Mouse (Mus musculus): ENCODE measurements around the gene Wwox.
A peak's percentile ranks its signal among the peaks of the same experiment; 100 is the strongest.

Gene Wwox

DNA sequence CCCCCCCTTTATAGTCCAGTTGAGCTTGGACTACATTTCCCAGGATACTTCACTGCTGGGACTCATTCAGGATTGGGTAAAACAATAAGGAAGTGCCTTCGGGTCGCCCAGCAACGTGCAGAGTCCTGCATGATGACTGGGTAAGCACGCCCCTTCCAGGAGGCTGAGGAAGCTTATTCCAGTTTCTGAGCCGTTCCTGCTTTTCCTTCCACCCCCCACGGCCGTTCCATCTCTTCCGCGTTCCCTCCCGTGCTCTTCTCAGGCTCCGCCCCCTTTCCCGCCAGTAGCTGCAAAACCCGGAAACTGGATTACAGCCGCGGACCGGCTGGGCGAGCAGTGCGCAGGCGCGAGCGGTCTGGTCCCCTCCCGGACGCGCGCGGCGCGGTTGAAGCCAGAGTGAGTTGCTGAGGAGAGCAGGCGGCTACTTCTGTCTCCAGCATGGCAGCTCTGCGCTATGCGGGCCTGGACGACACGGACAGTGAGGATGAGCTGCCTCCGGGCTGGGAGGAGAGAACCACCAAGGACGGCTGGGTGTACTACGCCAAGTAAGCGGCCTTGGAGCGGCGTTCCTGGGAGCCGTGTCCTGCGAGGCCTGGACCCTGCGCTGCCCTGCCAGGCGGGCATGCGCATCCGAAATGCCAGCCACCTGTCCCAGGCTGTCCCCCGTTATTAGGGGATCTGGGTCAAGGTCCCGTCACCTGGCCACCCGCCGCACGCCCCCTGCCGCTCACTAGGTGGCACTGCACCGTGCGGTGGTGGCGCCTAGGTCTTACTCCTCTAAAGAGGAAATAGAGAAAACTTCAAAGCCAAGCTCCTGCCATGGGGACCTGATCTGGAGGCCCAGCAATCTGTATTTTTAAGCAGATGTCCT is at the start of gene Wwox:
TSS of gene Wwox (plus strand) at position 322 of the 871 bp plus-strand sequence.
- DNase-seq (ENCODE audit: low spot score) = peak; percentile 100

- DNase-seq (ENCODE audit: low spot score) = no peak
These were observed 48.8 kb upstream of the Wwox start for GRCm38 (mm10) chr8:114390465-114391254.

GRCm38 (mm10) chr8:114398326-114398725 is 41.1 kb upstream of the Wwox start:
- DNase-seq (ENCODE audit: low spot score) = no peak

DNA sequence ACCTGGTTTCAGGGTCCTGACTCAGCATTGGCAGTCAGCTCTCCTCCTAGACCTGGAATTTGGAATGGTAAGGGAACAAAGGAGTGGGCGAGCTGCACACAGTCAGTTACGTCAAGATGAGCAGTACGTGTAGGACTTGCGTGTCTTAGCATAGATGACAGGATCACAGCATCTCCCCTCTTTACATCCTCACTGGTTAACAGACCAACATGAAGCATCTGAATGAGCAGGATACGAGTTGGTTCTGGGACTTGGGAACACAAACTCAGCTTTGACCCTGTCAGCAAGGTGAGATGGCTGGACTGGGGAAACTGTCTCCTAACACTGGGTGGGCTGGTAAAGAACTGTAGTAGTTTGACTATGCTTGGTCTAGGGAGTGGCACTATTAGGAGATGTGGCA is 40.2 kb upstream of the Wwox start:
- DNase-seq (ENCODE audit: low spot score) = no peak

DNA sequence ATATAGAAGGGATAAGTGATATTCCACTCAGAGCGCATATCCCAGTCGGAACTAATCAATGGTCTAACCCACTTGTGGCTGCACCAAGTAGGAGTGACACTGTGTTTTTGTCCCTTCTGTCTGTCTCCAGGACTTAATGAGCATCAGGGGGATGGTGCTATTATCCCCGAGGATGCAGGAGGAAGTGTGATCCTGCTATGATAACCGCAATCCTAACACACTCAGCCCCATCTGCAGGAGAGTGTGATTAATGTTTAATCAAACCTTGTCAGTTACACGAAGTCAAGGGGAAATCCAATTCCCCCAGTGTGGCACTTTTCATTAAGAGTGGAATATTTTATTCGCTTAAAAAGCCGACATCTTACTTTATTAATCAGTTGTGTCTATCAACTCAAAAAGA is 37.8 kb upstream of the Wwox start:
- DNase-seq (ENCODE audit: low spot score) = no peak

GRCm38 (mm10) chr8:114411421-114411820 is 28.0 kb upstream of the Wwox start:
- DNase-seq (ENCODE audit: low spot score) = no peak

DNA sequence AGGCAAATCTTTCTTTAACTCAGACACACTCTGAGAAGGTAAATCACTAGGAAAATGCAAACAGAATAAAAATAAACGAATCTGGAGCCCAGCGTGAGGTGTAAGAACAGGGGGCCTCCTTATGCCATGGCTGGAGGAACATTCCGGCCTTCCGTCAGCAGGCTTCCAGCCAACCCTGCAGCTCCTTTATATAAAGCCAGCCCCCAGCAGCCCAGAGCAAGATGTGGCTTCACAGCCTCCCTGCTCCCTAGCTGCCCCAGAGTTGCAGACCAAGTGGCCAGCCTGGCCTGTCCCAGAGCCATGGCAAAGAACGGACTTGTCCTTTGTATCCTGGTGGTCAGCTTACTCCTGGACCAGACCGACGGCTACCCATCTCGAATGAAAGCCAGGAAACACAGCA is 21.7 kb upstream of the Wwox start, which contains the start of gene Clec3a:
TSS of gene Clec3a (plus strand) at position 301 of the 400 bp plus-strand sequence.
- DNase-seq (ENCODE audit: low spot score) = no peak

- no peak for DNase-seq (ENCODE audit: low spot score)
These were observed 21.0 kb upstream of the Wwox start for GRCm38 (mm10) chr8:114418486-114418885.

GRCm38 (mm10) chr8:114418904-114419303 is 20.6 kb upstream of the Wwox start:
- no peak for DNase-seq (ENCODE audit: low spot score)

DNA sequence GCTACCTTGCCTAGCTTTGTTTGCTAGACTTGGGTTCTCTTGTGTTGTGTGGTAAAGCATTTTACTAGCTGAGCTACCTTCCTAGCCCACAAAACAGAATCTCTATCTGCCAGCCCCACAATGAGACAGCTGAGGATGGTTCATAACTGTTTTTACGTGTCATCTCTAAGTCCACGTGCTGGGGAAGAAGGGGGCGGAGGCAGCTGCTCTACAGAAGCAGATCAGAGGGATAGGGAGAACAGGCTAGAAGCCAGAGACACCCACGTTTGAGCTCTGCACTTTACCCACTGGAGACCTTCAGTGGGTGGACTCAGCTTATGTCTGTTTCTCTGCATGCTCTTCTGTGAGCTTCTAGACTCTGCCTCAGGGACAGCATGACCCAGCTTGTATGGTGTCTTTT is 17.9 kb upstream of the Wwox start:
- DNase-seq (ENCODE audit: low spot score) = no peak

DNA sequence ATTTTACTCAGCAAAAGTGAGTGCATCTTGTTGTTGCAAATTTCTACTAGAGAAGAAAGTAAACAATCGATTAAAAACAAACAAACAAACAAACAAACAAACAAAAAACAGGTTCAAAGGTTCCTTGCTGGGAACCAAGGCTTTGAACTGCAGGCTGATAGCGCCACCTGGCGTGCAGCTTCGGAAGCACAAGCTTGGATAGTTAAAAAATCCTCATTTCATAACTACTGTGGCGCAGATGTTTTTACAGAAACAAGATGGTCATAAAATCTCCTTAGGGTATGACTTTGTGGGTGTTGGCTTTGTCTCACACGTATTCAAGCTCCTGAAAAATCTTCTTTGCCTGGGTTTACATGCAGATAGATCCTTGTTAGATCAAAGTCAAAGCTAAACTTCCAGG is 1.2 kb upstream of the Wwox start:
- DNase-seq (ENCODE audit: low spot score) = peak; percentile 59

DNA sequence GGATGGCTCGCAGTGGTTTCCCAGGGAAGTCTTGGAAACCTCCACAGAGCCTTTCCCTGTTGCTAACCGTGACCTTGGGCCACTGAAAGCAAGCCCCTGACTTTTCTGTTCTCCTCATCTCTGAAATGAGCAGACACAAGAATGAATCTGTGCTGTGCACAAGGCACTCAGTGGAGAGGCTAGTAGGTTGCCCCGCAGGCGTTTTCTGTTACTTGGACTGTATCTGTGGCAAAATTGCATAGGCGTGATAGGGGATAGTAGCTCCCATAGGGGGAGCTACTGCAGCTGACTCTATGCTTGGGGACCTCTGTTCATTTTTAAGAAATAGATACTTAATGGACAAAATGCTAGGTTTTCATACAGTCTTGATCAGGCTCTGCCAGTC is 742 bp downstream of the Wwox start:
- DNase-seq (ENCODE audit: low spot score) = no peak

GRCm38 (mm10) chr8:114441616-114442015 is 2.2 kb downstream of the Wwox start:
- no peak for DNase-seq (ENCODE audit: low spot score)

DNA sequence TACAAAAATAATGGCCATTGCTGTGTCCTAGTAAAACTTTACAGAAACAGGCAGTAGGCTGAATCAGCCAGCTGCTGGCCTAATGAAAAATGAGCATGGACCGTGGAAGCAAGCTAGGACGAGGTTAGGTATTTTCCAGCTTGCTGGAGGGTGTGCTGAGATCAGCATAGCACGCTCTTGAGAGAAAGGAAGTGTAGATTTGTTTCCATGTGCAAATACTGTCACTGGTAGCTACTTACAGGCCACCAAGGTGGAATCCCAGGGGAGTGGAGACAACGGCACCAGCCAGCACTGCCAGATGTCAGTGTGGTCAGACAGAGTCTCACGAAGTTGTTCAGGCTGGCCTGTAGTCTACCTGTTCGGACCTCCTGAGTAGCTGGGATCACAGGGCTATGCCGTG is 7.4 kb downstream of the Wwox start:
- no peak for DNase-seq (ENCODE audit: low spot score)

DNA sequence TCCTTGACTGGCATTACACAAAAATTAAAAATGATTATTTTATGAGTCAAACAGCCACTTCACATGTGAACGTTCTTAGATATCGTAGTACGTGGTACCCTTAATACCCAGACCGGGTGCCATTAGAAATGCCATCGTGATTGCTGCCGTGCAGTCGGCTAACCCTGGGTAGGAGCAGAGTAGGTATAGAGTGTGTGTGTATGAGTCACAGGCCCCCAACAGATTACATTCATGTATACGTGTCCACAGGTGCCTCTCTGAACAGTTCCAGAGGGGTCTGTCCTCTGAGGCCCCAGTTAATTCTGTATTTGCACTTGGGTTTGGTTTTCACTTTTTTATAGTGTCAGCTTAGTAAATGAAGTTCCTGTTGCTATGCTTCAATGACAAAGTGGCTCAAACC is 12.8 kb downstream of the Wwox start:
- no peak for DNase-seq (ENCODE audit: low spot score)

DNA sequence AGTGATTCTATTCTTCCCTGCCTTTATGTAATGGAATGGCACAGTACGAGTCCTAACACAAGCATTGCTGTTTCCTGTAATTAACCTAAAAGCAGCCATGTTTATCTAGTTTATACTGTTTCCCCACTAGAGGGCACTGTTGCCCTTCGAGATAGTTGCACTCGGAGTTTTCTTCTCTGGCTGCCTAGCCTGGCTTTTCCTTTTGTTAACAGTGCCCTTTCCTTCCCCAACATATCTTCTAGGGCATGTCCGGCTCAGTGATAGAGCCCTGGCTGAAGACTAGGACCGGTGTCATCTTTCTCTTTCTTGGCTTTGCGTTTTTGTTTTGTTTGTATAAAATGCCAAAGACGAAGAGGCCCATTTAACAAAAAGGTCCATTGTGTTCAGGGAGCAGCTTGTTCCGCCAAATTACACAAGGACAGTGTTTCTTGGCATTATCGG is 13.3 kb downstream of the Wwox start:
- peak; percentile 64 for DNase-seq (ENCODE audit: low spot score)

DNA sequence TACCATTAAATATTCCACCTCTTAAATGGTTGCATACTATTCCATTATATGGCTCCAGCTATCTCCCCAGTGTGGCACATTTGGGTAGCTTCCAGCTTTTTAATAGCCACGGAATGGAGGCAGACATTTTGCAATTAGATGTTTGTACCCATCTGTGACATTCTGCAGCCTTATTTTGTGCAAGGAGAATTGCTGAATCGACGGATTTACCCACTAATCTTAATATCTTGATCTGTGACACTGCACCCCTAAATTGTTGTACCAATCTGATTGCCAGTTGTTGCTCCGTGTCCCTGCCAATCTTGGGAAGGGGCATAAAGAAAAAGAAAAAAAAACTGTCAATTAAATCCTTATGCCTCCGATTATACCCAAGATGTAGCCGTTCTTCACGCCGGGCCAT is 15.8 kb downstream of the Wwox start:
- DNase-seq (ENCODE audit: low spot score) = no peak

DNA sequence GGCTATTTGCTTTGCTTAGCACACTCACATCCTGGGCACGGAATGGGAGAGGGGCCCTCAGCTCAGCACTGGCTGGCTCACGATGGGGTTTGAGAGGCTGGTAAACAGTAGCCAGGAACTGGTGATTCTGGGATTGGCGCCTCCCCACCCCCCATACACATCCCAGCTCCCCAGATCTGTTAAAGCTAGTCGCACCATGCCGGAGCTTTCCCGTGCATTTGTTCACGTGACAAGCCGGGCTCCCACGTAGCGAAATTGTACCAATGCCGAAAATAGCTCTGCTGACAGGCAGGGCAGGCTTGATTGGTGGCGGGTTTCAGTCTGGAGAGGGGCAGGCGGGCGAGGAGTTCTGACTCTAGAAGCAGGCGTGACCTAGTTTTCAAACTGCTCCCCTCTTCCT is 16.5 kb downstream of the Wwox start:
- no peak for DNase-seq (ENCODE audit: low spot score)

GRCm38 (mm10) chr8:114458113-114458784 is 18.8 kb downstream of the Wwox start:
- no peak for DNase-seq (ENCODE audit: low spot score)

DNA sequence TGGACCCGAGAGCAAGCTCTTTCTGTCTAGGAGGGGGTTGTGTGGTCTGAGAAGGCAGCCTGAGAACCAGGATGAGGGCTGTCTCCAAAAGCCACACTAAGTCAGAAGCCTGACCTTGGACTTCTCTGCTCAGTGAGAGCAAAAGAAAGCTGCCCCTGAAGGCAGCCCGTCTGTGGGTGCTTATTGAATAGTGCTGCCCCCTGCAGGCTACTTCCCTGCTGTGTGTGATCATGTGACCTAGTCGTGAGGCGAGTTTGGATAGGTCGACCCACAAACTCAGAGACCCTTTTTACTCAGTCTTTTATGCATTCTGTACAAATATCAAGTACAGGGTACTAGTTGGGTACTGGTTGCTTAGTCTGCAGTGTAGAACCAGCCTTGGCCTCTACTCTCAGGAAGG is 21.1 kb downstream of the Wwox start:
- DNase-seq (ENCODE audit: low spot score) = no peak

GRCm38 (mm10) chr8:114462591-114462990 is 23.1 kb downstream of the Wwox start:
- no peak for DNase-seq (ENCODE audit: low spot score)

DNA sequence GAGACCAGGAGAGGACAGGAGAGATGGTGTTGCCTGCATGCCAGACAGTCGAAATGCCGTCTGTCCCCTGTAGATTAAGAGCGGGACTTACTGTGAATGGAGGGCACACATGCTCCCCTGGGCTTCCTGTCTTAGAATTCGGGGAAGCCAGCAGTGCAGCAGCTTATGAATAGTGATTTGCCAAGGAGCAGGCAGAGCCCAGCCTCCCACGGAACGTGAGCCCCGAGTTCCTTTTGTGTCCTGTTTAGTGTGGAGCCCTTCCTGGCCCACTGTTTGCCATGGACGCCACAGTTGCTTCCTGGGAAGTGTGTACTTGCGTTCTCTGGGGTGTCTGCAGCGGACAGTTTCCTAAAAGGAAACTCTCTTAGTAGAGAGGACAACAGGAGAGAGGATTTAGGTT is 23.9 kb downstream of the Wwox start:
- no peak for DNase-seq (ENCODE audit: low spot score)
